Mouse (Mus musculus) megakaryocyte-erythroid progenitor cell, adult 5-6 weeks (primary cell): ENCODE data around the gene A130010J15Rik. TPM values are rescaled to one million over a fixed set of nuclear protein-coding genes. Genes with fewer than 3 reads are reported as not detected.

ENCODE experiments used
- ATAC-seq: replicated peaks from 2 replicates; pipeline ENCODE4 v1.8.0; 2016; ENCODE audit warnings: mild to moderate bottlenecking, inconsistent platforms; ENCODE audit not compliant: severe bottlenecking, poor library complexity, low FRiP score, low TSS enrichment
- total RNA-seq, 2 experiments: library from RNA; stranded (forward) in 1 of 2; stranded (reverse) in 1 of 2; fragments of 200-1000, 215-1000 nt in 1 of 2; fragments of >200 nt in 1 of 2; fragmentation: Nextera tagmentation in 1 of 2; gene quantifications; 2 replicates each; pipeline ENCODE4 v1.2.3; 2014 to 2017

A130010J15Rik gene
- 6.6 and 6.9 TPM in 2 replicates for total RNA-seq (2014; fragmentation: Nextera tagmentation)
- 12.0 and 13.1 TPM in 2 replicates for total RNA-seq (2017)

- no peak for ATAC-seq
Measured at GRCm38 (mm10) chr1:193167746-193168145, at the start of gene A130010J15Rik. A130010J15Rik (plus strand) TSS chr1:193168046.

GRCm38 (mm10) chr1:193122793-193123192 lies 45.1 kb upstream of the A130010J15Rik start:
- ATAC-seq, result no peak

- no peak for ATAC-seq
Measured at GRCm38 (mm10) chr1:193123290-193123689, 44.6 kb upstream of the A130010J15Rik start.

- ATAC-seq, result no peak
Measured at GRCm38 (mm10) chr1:193125835-193126234, 42.0 kb upstream of the A130010J15Rik start.

- no peak for ATAC-seq
Measured at GRCm38 (mm10) chr1:193128055-193128454, 39.8 kb upstream of the A130010J15Rik start.

- no peak for ATAC-seq
Measured at GRCm38 (mm10) chr1:193129321-193129720, 38.5 kb upstream of the A130010J15Rik start.

- peak; percentile 92 for ATAC-seq
Measured at GRCm38 (mm10) chr1:193129786-193130455, 37.9 kb upstream of the A130010J15Rik start, which contains the start of gene Diexf. Diexf (minus strand) TSS chr1:193130272.

- ATAC-seq, result peak; percentile 54
Measured at GRCm38 (mm10) chr1:193130456-193130825, 37.4 kb upstream of the A130010J15Rik start.

GRCm38 (mm10) chr1:193130839-193131238 lies 37.0 kb upstream of the A130010J15Rik start:
- ATAC-seq, result no peak

- ATAC-seq, result no peak
Measured at GRCm38 (mm10) chr1:193131311-193131948, 36.4 kb upstream of the A130010J15Rik start.

- no peak for ATAC-seq
Measured at GRCm38 (mm10) chr1:193132385-193132784, 35.5 kb upstream of the A130010J15Rik start.

GRCm38 (mm10) chr1:193133726-193134125 lies 34.1 kb upstream of the A130010J15Rik start:
- ATAC-seq, result no peak

- no peak for ATAC-seq
Measured at GRCm38 (mm10) chr1:193138087-193138486, 29.8 kb upstream of the A130010J15Rik start.

- ATAC-seq, result 0 out of 2 replicates have a peak, but pooled peaks have one; percentile 51
Measured at GRCm38 (mm10) chr1:193138669-193139068, 29.2 kb upstream of the A130010J15Rik start.

- no peak for ATAC-seq
Measured at GRCm38 (mm10) chr1:193141118-193141517, 26.7 kb upstream of the A130010J15Rik start.

- ATAC-seq, result no peak
Measured at GRCm38 (mm10) chr1:193142517-193143062, 25.3 kb upstream of the A130010J15Rik start.

GRCm38 (mm10) chr1:193144516-193144915 lies 23.3 kb upstream of the A130010J15Rik start:
- no peak for ATAC-seq

GRCm38 (mm10) chr1:193145101-193145500 lies 22.7 kb upstream of the A130010J15Rik start:
- ATAC-seq, result no peak

- ATAC-seq, result no peak
Measured at GRCm38 (mm10) chr1:193146416-193146815, 21.4 kb upstream of the A130010J15Rik start.

GRCm38 (mm10) chr1:193149231-193149630 lies 18.6 kb upstream of the A130010J15Rik start:
- ATAC-seq, result no peak

GRCm38 (mm10) chr1:193151134-193151533 lies 16.7 kb upstream of the A130010J15Rik start:
- no peak for ATAC-seq
